Mouse (Mus musculus) myocyte (in vitro differentiated cells): ENCODE measurements at regions not wholly inside any gene's neighbourhood (a gene's known extent, or its start where the extent isn't known, plus 50 kb on each side); places are given as distances from the start of the nearest gene placed in this dataset.
A peak's percentile ranks its signal among the peaks of the same experiment; 100 is the strongest.

Experiments
- H3K27me3 ChIP-seq: one replicate; pipeline ENCODE4 v1.6.1; 2011; ENCODE audit not compliant: control insufficient read depth, insufficient read depth, insufficient read length
- H3K36me3 ChIP-seq: one replicate; pipeline ENCODE4 v1.6.1; 2011; ENCODE audit not compliant: control insufficient read depth, insufficient read depth
- H3K4me2 ChIP-seq: one replicate; pipeline ENCODE4 v1.6.1; 2011; ENCODE audit warnings: low read depth, control low read depth
- H3K4me3 ChIP-seq: one replicate; pipeline ENCODE4 v1.5.1; 2011; ENCODE audit warnings: mild to moderate bottlenecking, control low read depth, moderate library complexity
- H3K79me2 ChIP-seq: one replicate; pipeline ENCODE4 v1.6.1; 2011; ENCODE audit not compliant: control insufficient read depth, insufficient read depth
- H3ac ChIP-seq: one replicate; pipeline ENCODE4 v1.6.1; 2011; ENCODE audit not compliant: control insufficient read depth, insufficient read length
- CEBPB ChIP-seq: IDR thresholded peaks from 2 replicates; pipeline ENCODE4 v1.6.1; 2011; ENCODE audit warnings: mild to moderate bottlenecking, moderate library complexity; ENCODE audit not compliant: poor library complexity, insufficient read depth, severe bottlenecking
- E2F4 ChIP-seq: IDR thresholded peaks from one replicate; pipeline ENCODE4 v1.6.1; 2011; ENCODE audit warnings: mild to moderate bottlenecking, control low read depth, moderate library complexity; ENCODE audit not compliant: insufficient read depth
- MAX ChIP-seq: IDR thresholded peaks from one replicate; pipeline ENCODE4 v1.6.1; 2011; ENCODE audit warnings: low read depth, mild to moderate bottlenecking, control low read depth
- MYOD1 ChIP-seq, 3 experiments: IDR thresholded peaks; one replicate each; pipeline ENCODE4 v1.6.1; 2011; ENCODE audit warnings: control low read depth in 2 of 3, low read depth in 2 of 3, mild to moderate bottlenecking in 2 of 3, moderate library complexity in 1 of 3; ENCODE audit not compliant: insufficient read length in 2 of 3, control insufficient read depth in 1 of 3
- MYOG ChIP-seq, 3 experiments: IDR thresholded peaks; one replicate each; pipeline ENCODE4 v1.6.1; 2011; ENCODE audit warnings: control low read depth in 2 of 3, low read depth in 2 of 3, mild to moderate bottlenecking in 2 of 3; ENCODE audit not compliant: insufficient read length in 2 of 3, control insufficient read depth in 1 of 3, insufficient read depth in 1 of 3
- POLR2A ChIP-seq: IDR thresholded peaks from one replicate; pipeline ENCODE4 v1.6.1; 2011; ENCODE audit warnings: low read depth, mild to moderate bottlenecking, control low read depth, moderate library complexity; ENCODE audit not compliant: insufficient read length
- POLR2AphosphoS2 ChIP-seq: IDR thresholded peaks from one replicate; pipeline ENCODE4 v1.6.1; 2011; ENCODE audit warnings: low read depth, control low read depth; ENCODE audit not compliant: insufficient read length
- REST ChIP-seq: IDR thresholded peaks from one replicate; pipeline ENCODE4 v1.6.1; 2011; ENCODE audit warnings: mild to moderate bottlenecking, control low read depth, moderate library complexity; ENCODE audit not compliant: insufficient read depth, insufficient read length
- SRF ChIP-seq: IDR thresholded peaks from one replicate; pipeline ENCODE4 v1.6.1; 2011; ENCODE audit warnings: low read depth; ENCODE audit not compliant: control insufficient read depth, insufficient read length
- TCF12 ChIP-seq: IDR thresholded peaks from one replicate; pipeline ENCODE4 v1.6.1; 2011; ENCODE audit warnings: mild to moderate bottlenecking, control low read depth; ENCODE audit not compliant: poor library complexity, insufficient read depth, severe bottlenecking
- TCF3 ChIP-seq: IDR thresholded peaks from one replicate; pipeline ENCODE4 v1.6.1; 2011; ENCODE audit warnings: low read depth, control low read depth; ENCODE audit not compliant: insufficient read length
- USF1 ChIP-seq: IDR thresholded peaks from one replicate; pipeline ENCODE4 v1.6.1; 2011; ENCODE audit warnings: low read depth, mild to moderate bottlenecking, control low read depth, moderate library complexity

DNA sequence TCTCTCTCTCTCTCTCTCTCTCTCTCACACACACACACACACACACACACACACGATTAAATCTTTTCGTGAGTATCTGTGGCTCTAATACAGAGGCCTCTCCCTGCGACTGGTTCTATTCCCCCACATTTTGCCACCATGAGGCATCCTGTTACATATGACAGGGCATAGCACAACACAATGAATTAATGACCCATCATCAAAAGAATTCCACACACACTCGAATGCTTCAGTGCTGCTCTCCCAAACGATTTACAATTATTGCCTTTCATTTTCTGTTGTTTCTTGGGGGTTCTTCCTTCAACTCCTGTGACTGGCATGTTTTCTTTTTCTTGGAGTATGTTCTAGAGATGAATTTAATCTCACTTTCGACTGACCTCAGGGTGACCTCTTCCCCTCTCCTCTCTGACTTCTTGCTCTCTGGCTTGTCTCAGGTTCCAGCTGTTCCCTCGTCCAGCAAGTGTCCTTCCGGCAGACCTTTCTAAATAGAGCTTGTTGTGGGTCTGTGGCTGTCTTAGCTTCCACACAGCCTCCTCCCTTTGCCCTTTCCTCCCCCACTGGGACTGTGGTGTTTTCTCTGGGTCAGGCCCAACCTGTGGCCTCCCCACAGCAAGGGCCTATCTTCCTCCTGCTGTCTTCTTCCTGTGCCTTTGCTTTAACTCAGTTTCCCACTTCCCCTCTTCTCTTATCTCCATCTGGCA is 124.1 kb upstream of the Ccdc122 start:
- Histone ChIP-seq H3K79me2 (no peaks in the 10 kb centered on the region), H3K36me3 (no peaks in the 10 kb centered on the region), H3K4me2 (peak overlapping the region; percentile 21), H3K27me3 (no peaks in the 10 kb centered on the region), H3K4me3 (no peak overlapping the region), H3ac (no peak overlapping the region)
- TF ChIP-seq POLR2AphosphoS2 (no peak), MAX (no peak), USF1 (no peak), MYOG (IDR thresholded peaks at IDR 0.05; ENCODE audit: control insufficient read depth in 1 of 3, insufficient read depth in 1 of 3, insufficient read length in 2 of 3, low read depth in 2 of 3) (peak; percentile 20 to 79 (median 75)), MYOD1 (IDR thresholded peaks at IDR 0.05; ENCODE audit: control insufficient read depth in 1 of 3, insufficient read length in 2 of 3, low read depth in 2 of 3) (peak in 2 of 3 experiments; percentile 67 to 72)

DNA sequence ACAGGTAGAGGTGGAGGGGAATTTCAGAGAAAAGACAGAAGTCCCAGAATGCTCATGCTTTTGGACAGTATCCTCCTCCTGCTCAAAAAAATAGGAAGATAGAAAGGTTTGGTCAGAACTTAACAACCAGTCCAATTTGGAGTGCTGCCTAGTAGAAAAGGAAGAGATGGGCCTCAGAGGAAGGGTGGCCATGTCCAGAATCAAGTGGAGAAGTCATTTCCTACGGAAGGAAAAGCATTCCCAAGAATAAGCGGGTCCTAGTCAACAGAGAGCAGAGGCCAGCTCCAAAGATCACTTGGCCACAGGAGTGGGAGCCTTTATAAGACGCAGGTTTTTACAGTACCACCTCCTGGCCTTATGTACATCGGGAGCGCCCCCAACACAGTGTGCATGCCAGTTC is 125.3 kb upstream of the Ccdc122 start:
- no peak overlapping the region for H3K4me3 ChIP-seq
- no peaks in the 10 kb centered on the region for H3K79me2 ChIP-seq
- no peak overlapping the region for H3ac ChIP-seq
- no peaks in the 10 kb centered on the region for H3K27me3 ChIP-seq
- no peaks in the 10 kb centered on the region for H3K36me3 ChIP-seq
- H3K4me2 ChIP-seq, result no peak overlapping the region
- TF ChIP-seq TCF12, result no peak
- TF ChIP-seq TCF3, result no peak
- no peak for TF ChIP-seq E2F4
- TF ChIP-seq USF1, result no peak
- no peak for TF ChIP-seq POLR2AphosphoS2
- TF ChIP-seq MAX, result no peak
- no peak for TF ChIP-seq MYOD1 (IDR thresholded peaks at IDR 0.05; ENCODE audit: control insufficient read depth in 1 of 3, insufficient read length in 2 of 3, low read depth in 2 of 3)
- no peak for TF ChIP-seq POLR2A
- TF ChIP-seq CEBPB, result no peak
- TF ChIP-seq MYOG (IDR thresholded peaks at IDR 0.05; ENCODE audit: control insufficient read depth in 1 of 3, insufficient read depth in 1 of 3, insufficient read length in 2 of 3, low read depth in 2 of 3), result no peak
- no peak for TF ChIP-seq SRF
- TF ChIP-seq REST, result no peak

GRCm38 (mm10) chr14:76910186-76910585 is 126.4 kb upstream of the Ccdc122 start:
- Histone ChIP-seq H3K4me3 (no peak overlapping the region), H3K36me3 (no peaks in the 10 kb centered on the region), H3K27me3 (no peaks in the 10 kb centered on the region), H3K79me2 (no peaks in the 10 kb centered on the region), H3K4me2 (no peak overlapping the region), H3ac (no peak overlapping the region)
- TF ChIP-seq USF1 (no peak), POLR2AphosphoS2 (no peak), REST (no peak), CEBPB (no peak), MAX (no peak), SRF (no peak), E2F4 (no peak), MYOG (IDR thresholded peaks at IDR 0.05; ENCODE audit: control insufficient read depth in 1 of 3, insufficient read depth in 1 of 3, insufficient read length in 2 of 3, low read depth in 2 of 3) (no peak), MYOD1 (IDR thresholded peaks at IDR 0.05; ENCODE audit: control insufficient read depth in 1 of 3, insufficient read length in 2 of 3, low read depth in 2 of 3) (no peak), POLR2A (no peak), TCF12 (no peak), TCF3 (no peak)

- TF ChIP-seq REST (no peak), USF1 (no peak), MYOG (IDR thresholded peaks at IDR 0.05; ENCODE audit: control insufficient read depth in 1 of 3, insufficient read depth in 1 of 3, insufficient read length in 2 of 3, low read depth in 2 of 3) (no peak), TCF3 (no peak), MAX (no peak), MYOD1 (IDR thresholded peaks at IDR 0.05; ENCODE audit: control insufficient read depth in 1 of 3, insufficient read length in 2 of 3, low read depth in 2 of 3) (no peak)
- Histone ChIP-seq H3K4me2 (no peak overlapping the region), H3K36me3 (no peaks in the 10 kb centered on the region), H3K4me3 (no peak overlapping the region), H3ac (no peak overlapping the region), H3K79me2 (no peaks in the 10 kb centered on the region), H3K27me3 (no peaks in the 10 kb centered on the region)
These were observed 128.6 kb upstream of the Ccdc122 start for GRCm38 (mm10) chr14:76907941-76908340.

DNA sequence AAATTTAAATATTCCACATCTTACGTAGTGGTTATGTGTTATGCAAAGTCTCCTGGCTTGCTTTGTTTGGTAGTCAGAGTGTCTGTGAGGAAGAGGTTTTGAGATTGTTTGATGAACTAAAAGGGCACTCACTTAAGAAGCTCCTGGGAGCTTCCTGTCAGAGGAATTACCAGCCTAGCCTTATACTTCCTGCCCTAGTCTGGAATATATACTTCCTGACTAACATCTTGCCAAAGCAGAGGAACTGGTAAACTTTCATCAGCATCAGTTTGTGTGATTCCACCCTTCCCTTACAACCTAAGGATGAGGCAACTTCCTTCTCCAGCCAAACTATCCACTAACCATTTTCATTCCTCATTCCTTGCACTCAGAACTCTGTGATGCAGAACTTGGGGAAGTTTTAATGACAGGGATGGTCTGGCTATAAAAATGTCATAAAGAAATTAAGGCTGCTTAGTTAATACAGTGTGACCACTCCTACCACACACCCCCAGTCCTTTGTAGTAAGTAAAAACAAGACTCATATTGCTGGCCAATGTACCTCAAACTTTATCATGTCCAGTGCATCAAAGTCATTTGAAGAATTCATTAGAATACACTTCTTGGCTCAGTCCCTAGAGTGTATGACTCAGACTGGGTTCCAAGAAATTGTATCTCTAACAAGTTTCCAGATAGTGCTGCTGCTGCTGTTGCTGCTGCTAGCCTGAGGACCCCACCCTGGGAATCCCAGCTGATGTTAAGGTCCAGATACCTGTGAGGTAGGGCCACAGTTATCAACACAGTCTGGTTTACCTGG is 133.4 kb upstream of the Ccdc122 start:
- Histone ChIP-seq H3K27me3 (no peaks in the 10 kb centered on the region), H3K36me3 (no peaks in the 10 kb centered on the region), H3K4me2 (no peak overlapping the region), H3ac (no peak overlapping the region), H3K4me3 (no peak overlapping the region), H3K79me2 (no peaks in the 10 kb centered on the region)
- TF ChIP-seq POLR2A, result no peak
- TF ChIP-seq REST, result no peak
